Comparison of ENCODE assay signal across 2 mouse cellular contexts in the genomic region with DNA sequence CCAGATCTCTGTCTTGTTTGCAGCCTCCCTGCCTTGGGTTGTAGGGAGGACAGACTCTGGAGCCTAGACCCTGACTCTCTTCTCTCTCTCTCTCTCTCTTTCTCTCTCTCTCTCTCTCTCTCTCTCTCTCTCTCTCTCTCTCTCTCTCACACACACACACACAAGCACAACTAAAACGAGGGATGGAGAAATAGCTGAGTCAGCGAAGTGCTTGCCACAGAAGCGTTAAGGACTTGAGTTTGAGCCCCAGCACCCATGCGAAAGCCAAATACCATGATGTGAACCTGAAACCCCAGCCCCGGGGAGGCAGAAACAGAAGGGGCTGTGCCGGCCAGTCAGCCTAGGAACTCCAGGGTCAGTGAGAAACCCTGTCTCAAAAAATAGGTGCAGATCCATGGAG.
TF ChIP-seq lines count a peak whose summit lies in the region.

No protein-coding gene starts in this region.

TF ChIP-seq in ES-E14, 5 proteins besides CTCF, POLR2A, EP300 and RAD21 (continued from another document):
- no peak for TF ChIP-seq HCFC1 (IDR thresholded peaks at IDR 0.05; ENCODE audit: borderline replicate concordance, insufficient read depth, low read length)
TF ChIP-seq in ES-E14: peak in this region for 1.

TF ChIP-seq in MEL, 35 proteins besides CTCF, POLR2A, EP300 and RAD21 (continued from another document):
- peak; percentile 35; the same call in 1 of the 2 replicates for TF ChIP-seq MAFK (IDR thresholded peaks at IDR 0.05; ENCODE audit: borderline replicate concordance, low read depth, low read length)
